Mouse (Mus musculus): ENCODE measurements around the gene Hells.

DNA sequence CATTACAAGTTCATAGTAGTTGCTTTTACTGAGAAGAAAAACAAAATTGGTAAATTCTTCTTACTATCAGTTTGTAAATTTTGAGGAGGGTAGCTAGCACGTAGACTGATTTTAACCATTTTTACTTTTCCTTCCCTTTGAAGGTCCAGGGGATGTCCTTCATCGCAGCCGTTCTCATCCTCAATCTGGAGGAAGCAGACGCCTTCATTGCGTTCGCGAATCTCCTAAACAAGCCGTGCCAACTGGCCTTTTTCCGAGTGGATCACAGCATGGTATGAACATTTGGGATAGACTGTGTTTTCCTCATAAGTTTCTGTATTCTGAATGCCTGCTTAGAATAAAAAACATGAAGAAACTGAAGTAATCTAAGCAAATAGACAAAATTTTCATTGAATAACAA lies 16.9 kb upstream of the Hells start:
- no peak for TF ChIP-seq CTCF (conservative IDR thresholded peaks at IDR 0.05; ENCODE audit: low read length)
- no peak for TF ChIP-seq NANOG (IDR thresholded peaks at IDR 0.05; ENCODE audit: borderline replicate concordance, low read length)
- TF ChIP-seq POU5F1 (IDR thresholded peaks at IDR 0.05; ENCODE audit: borderline replicate concordance, low read length): no peak
